Mouse (Mus musculus) myocyte (in vitro differentiated cells): ENCODE measurements around the gene Zfp383. TPM values are rescaled to one million over a fixed set of nuclear protein-coding genes. Genes with fewer than 3 reads are reported as not detected.

Source experiments
- H3K27me3 ChIP-seq: one replicate; pipeline ENCODE4 v1.6.1; 2011; ENCODE audit not compliant: control insufficient read depth, insufficient read depth, insufficient read length
- H3K36me3 ChIP-seq: one replicate; pipeline ENCODE4 v1.6.1; 2011; ENCODE audit not compliant: control insufficient read depth, insufficient read depth
- H3K4me2 ChIP-seq: one replicate; pipeline ENCODE4 v1.6.1; 2011; ENCODE audit warnings: low read depth, control low read depth
- H3K4me3 ChIP-seq: one replicate; pipeline ENCODE4 v1.5.1; 2011; ENCODE audit warnings: mild to moderate bottlenecking, control low read depth, moderate library complexity
- H3K79me2 ChIP-seq: one replicate; pipeline ENCODE4 v1.6.1; 2011; ENCODE audit not compliant: control insufficient read depth, insufficient read depth
- H3ac ChIP-seq: one replicate; pipeline ENCODE4 v1.6.1; 2011; ENCODE audit not compliant: control insufficient read depth, insufficient read length
- CEBPB ChIP-seq: IDR thresholded peaks from 2 replicates; pipeline ENCODE4 v1.6.1; 2011; ENCODE audit warnings: mild to moderate bottlenecking, moderate library complexity; ENCODE audit not compliant: poor library complexity, insufficient read depth, severe bottlenecking
- E2F4 ChIP-seq: IDR thresholded peaks from one replicate; pipeline ENCODE4 v1.6.1; 2011; ENCODE audit warnings: mild to moderate bottlenecking, control low read depth, moderate library complexity; ENCODE audit not compliant: insufficient read depth
- MAX ChIP-seq: IDR thresholded peaks from one replicate; pipeline ENCODE4 v1.6.1; 2011; ENCODE audit warnings: low read depth, mild to moderate bottlenecking, control low read depth
- MYOD1 ChIP-seq, 3 experiments: IDR thresholded peaks; one replicate each; pipeline ENCODE4 v1.6.1; 2011; ENCODE audit warnings: control low read depth in 2 of 3, low read depth in 2 of 3, mild to moderate bottlenecking in 2 of 3, moderate library complexity in 1 of 3; ENCODE audit not compliant: insufficient read length in 2 of 3, control insufficient read depth in 1 of 3
- MYOG ChIP-seq, 3 experiments: IDR thresholded peaks; one replicate each; pipeline ENCODE4 v1.6.1; 2011; ENCODE audit warnings: control low read depth in 2 of 3, low read depth in 2 of 3, mild to moderate bottlenecking in 2 of 3; ENCODE audit not compliant: insufficient read length in 2 of 3, control insufficient read depth in 1 of 3, insufficient read depth in 1 of 3
- POLR2A ChIP-seq: IDR thresholded peaks from one replicate; pipeline ENCODE4 v1.6.1; 2011; ENCODE audit warnings: low read depth, mild to moderate bottlenecking, control low read depth, moderate library complexity; ENCODE audit not compliant: insufficient read length
- POLR2AphosphoS2 ChIP-seq: IDR thresholded peaks from one replicate; pipeline ENCODE4 v1.6.1; 2011; ENCODE audit warnings: low read depth, control low read depth; ENCODE audit not compliant: insufficient read length
- REST ChIP-seq: IDR thresholded peaks from one replicate; pipeline ENCODE4 v1.6.1; 2011; ENCODE audit warnings: mild to moderate bottlenecking, control low read depth, moderate library complexity; ENCODE audit not compliant: insufficient read depth, insufficient read length
- SRF ChIP-seq: IDR thresholded peaks from one replicate; pipeline ENCODE4 v1.6.1; 2011; ENCODE audit warnings: low read depth; ENCODE audit not compliant: control insufficient read depth, insufficient read length
- TCF12 ChIP-seq: IDR thresholded peaks from one replicate; pipeline ENCODE4 v1.6.1; 2011; ENCODE audit warnings: mild to moderate bottlenecking, control low read depth; ENCODE audit not compliant: poor library complexity, insufficient read depth, severe bottlenecking
- TCF3 ChIP-seq: IDR thresholded peaks from one replicate; pipeline ENCODE4 v1.6.1; 2011; ENCODE audit warnings: low read depth, control low read depth; ENCODE audit not compliant: insufficient read length
- USF1 ChIP-seq: IDR thresholded peaks from one replicate; pipeline ENCODE4 v1.6.1; 2011; ENCODE audit warnings: low read depth, mild to moderate bottlenecking, control low read depth, moderate library complexity
- polyA plus RNA-seq: library from polyadenylated mRNA; unstranded; fragments of >200 nt; fragmentation: generic; extraction: Trizol; gene quantifications from one replicate; pipeline ENCODE4 v1.2.1, GENCODE M21; 2012; ENCODE audit warnings: missing spikeins

Zfp383 gene
- polyA plus RNA-seq, 1 experiment: 2.4 TPM

DNA sequence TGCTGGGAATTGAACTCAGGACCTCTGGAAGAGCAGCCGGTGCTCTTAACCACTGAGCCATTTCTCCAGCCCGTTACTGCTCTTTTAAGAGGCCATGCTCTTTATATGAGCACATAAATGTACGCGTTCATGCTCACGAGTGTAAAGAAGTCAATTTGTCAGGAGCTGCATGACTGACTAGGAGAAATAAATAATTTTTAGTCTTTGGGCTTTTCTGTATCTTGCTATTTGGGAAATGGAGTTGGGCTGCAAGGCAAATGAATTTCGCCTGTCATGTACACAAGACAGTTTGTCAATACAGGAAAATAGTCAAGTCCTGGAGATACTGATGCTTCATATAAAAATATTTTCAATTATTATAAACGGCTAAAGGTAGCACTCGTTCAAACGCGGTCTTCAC, 45.1 kb downstream of the Zfp383 start:
- TF ChIP-seq SRF: no peak
- TF ChIP-seq E2F4: no peak
- TF ChIP-seq MYOG (IDR thresholded peaks at IDR 0.05; ENCODE audit: control insufficient read depth in 1 of 3, insufficient read depth in 1 of 3, insufficient read length in 2 of 3, low read depth in 2 of 3): no peak
- no peak for TF ChIP-seq POLR2A
- no peak for TF ChIP-seq CEBPB
- no peak for TF ChIP-seq TCF12
- no peak for TF ChIP-seq TCF3
- no peak for TF ChIP-seq POLR2AphosphoS2
- TF ChIP-seq MYOD1 (IDR thresholded peaks at IDR 0.05; ENCODE audit: control insufficient read depth in 1 of 3, insufficient read length in 2 of 3, low read depth in 2 of 3): no peak
- TF ChIP-seq USF1: no peak
- no peak for TF ChIP-seq REST
- no peak for TF ChIP-seq MAX
- H3ac ChIP-seq: peak overlapping the region; percentile 20
- no peaks in the 10 kb centered on the region for H3K79me2 ChIP-seq
- peak overlapping the region; percentile 94 for H3K4me2 ChIP-seq
- peak overlapping the region; percentile 43 for H3K4me3 ChIP-seq
- no peaks in the 10 kb centered on the region for H3K27me3 ChIP-seq
- H3K36me3 ChIP-seq: no peaks in the 10 kb centered on the region

DNA sequence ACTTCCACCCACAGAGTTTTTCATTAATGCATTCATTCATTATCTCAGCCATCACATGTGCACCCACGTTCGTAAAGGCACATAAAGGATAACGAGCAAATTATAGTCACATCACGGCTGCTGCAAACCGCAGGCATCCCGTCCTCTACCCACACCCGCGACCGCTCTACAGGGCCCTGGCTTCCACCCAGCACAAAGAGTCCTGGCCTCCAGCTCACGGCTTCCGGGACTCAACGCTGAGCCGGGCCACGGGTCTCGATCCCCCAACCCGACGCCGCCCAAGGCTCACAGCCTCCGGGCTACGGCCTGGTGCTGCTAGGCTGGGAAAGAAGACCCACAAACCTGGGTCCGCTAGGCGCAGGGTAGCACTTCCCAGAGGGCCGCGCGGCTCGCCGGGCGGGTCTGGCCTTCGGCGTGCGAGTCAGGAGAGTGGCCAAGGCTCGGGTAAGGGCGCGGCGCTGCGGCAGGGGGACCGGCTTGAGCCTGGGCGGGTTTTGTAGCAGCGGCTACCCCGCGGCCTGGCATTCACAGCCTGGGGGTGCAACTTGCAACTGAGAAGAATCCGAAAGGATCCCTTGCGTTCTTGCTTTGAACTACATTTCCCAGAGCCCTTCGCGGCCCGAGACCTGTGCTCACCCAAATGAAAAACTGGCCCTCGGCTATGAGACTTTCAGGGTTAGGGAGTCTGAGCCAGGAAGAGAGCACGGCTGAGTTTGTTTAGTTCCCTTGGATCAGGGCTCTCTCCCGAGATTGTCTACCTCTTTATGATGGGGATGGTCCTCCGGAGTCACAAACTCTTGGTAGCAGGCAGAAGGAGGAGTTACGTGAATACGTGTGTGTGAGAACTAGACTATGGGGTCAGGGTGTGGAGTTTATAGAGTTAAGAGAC, 45.7 kb downstream of the Zfp383 start, which contains the start of gene Zfp74:
Gene Zfp74 (minus strand): TSS at position 577 of the 889 bp plus-strand sequence.
- no peaks in the 10 kb centered on the region for H3K36me3 ChIP-seq
- H3K27me3 ChIP-seq: no peaks in the 10 kb centered on the region
- H3ac ChIP-seq: peak within 1 kb of the TSS; percentile 20
- no peak for TF ChIP-seq USF1
- no peak for TF ChIP-seq MAX
- TF ChIP-seq TCF12: no peak
- no peak for TF ChIP-seq SRF
- no peak for TF ChIP-seq E2F4
- peak in 1 of 3 experiments; percentile 10 for TF ChIP-seq MYOD1 (IDR thresholded peaks at IDR 0.05; ENCODE audit: control insufficient read depth in 1 of 3, insufficient read length in 2 of 3, low read depth in 2 of 3)
- no peak for TF ChIP-seq REST
- no peak for TF ChIP-seq TCF3
- TF ChIP-seq POLR2AphosphoS2: no peak
- peak; percentile 49 for TF ChIP-seq POLR2A
- TF ChIP-seq MYOG (IDR thresholded peaks at IDR 0.05; ENCODE audit: control insufficient read depth in 1 of 3, insufficient read depth in 1 of 3, insufficient read length in 2 of 3, low read depth in 2 of 3): peak in 1 of 3 experiments; percentile 3
- no peak for TF ChIP-seq CEBPB
- no peaks in the 10 kb centered on the region for H3K79me2 ChIP-seq
- peak within 1 kb of the TSS; percentile 43 for H3K4me3 ChIP-seq
- peak within 1 kb of the TSS; percentile 94 for H3K4me2 ChIP-seq

DNA sequence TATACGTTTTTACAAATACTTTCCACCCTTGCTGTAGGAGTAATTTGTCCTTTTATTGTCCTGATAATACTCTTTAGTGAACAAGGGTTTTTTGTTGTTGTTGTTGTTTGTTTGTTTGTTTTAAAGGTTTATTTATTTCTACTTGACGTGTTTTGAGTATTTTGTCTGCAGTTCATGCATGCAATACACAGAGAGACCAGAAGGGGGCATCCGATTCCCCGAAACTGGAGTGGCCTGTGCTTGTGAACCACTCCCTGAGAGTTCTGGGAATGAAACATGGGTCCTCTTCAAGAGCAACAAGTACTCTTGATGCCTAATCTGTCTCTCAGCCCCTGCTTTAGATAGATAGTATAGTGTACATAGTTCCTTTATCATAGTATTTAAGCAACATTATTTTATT, 46.7 kb downstream of the Zfp383 start:
- Histone ChIP-seq H3K27me3 (no peaks in the 10 kb centered on the region), H3K36me3 (no peaks in the 10 kb centered on the region), H3K4me2 (peak overlapping the region; percentile 94), H3ac (no peak overlapping the region), H3K4me3 (peak overlapping the region; percentile 43), H3K79me2 (no peaks in the 10 kb centered on the region)
- TF ChIP-seq E2F4 (no peak), MYOD1 (IDR thresholded peaks at IDR 0.05; ENCODE audit: control insufficient read depth in 1 of 3, insufficient read length in 2 of 3, low read depth in 2 of 3) (no peak), TCF12 (no peak), USF1 (no peak), CEBPB (no peak)

DNA sequence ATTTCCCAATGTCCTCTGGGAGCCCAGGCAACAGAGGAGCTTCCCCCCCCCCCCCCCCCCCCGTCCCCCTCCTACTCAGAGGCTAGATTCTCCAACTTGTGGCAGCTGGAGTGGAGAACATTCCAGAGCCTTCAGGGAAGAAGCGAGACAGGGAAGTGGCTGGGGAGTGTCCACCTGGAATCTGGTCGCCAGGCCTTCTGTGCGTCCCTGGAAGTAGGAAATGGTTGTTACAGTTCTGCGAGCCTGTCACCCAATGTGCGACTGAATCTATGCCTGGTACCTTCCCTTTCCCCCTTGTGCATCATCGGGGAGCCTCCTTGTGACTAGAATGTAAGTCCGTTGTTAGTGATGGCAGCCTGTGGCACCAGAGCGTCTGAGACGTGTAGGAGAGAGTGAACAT, 48.2 kb downstream of the Zfp383 start:
- Histone ChIP-seq H3ac (no peak overlapping the region), H3K4me3 (no peak overlapping the region), H3K36me3 (no peaks in the 10 kb centered on the region), H3K4me2 (peak overlapping the region; percentile 55), H3K27me3 (no peaks in the 10 kb centered on the region), H3K79me2 (no peaks in the 10 kb centered on the region)
- TF ChIP-seq E2F4: no peak
- TF ChIP-seq SRF: no peak
- TF ChIP-seq CEBPB: no peak
- no peak for TF ChIP-seq MYOG (IDR thresholded peaks at IDR 0.05; ENCODE audit: control insufficient read depth in 1 of 3, insufficient read depth in 1 of 3, insufficient read length in 2 of 3, low read depth in 2 of 3)
- TF ChIP-seq TCF12: no peak
- TF ChIP-seq REST: no peak
- TF ChIP-seq MYOD1 (IDR thresholded peaks at IDR 0.05; ENCODE audit: control insufficient read depth in 1 of 3, insufficient read length in 2 of 3, low read depth in 2 of 3): no peak
- no peak for TF ChIP-seq USF1
- TF ChIP-seq POLR2AphosphoS2: no peak
- no peak for TF ChIP-seq MAX
- no peak for TF ChIP-seq TCF3
- TF ChIP-seq POLR2A: no peak
